Mouse (Mus musculus) megakaryocyte-erythroid progenitor cell, adult 5-6 weeks (primary cell): ENCODE data around the gene Rcan2. TPM values are rescaled to one million over a fixed set of nuclear protein-coding genes. Genes with fewer than 3 reads are reported as not detected.

ENCODE experiments used
- ATAC-seq: replicated peaks from 2 replicates; pipeline ENCODE4 v1.8.0; 2016; ENCODE audit warnings: mild to moderate bottlenecking, inconsistent platforms; ENCODE audit not compliant: severe bottlenecking, poor library complexity, low FRiP score, low TSS enrichment
- total RNA-seq, 2 experiments: library from RNA; stranded (forward) in 1 of 2; stranded (reverse) in 1 of 2; fragments of 200-1000, 215-1000 nt in 1 of 2; fragments of >200 nt in 1 of 2; fragmentation: Nextera tagmentation in 1 of 2; gene quantifications; 2 replicates each; pipeline ENCODE4 v1.2.3; 2014 to 2017

Gene Rcan2
- total RNA-seq, 2 experiments from 2014 or later, result not detected

- peak; percentile 73 for ATAC-seq
Measured at GRCm38 (mm10) chr17:43998095-43998494, 196.9 kb downstream of the Rcan2 start.

GRCm38 (mm10) chr17:44004401-44004800 is 203.2 kb downstream of the Rcan2 start:
- no peak for ATAC-seq

GRCm38 (mm10) chr17:44007411-44007810 is 206.3 kb downstream of the Rcan2 start:
- ATAC-seq, result no peak

- ATAC-seq, result no peak
Measured at GRCm38 (mm10) chr17:44011917-44012316, 210.8 kb downstream of the Rcan2 start.

GRCm38 (mm10) chr17:44013756-44014510 is 212.8 kb downstream of the Rcan2 start:
- ATAC-seq, result no peak

- ATAC-seq, result no peak
Measured at GRCm38 (mm10) chr17:44016314-44016713, 215.2 kb downstream of the Rcan2 start.

- ATAC-seq, result 0 out of 2 replicates have a peak, but pooled peaks have one; percentile 30
Measured at GRCm38 (mm10) chr17:44020707-44021220, 219.6 kb downstream of the Rcan2 start.

GRCm38 (mm10) chr17:44023842-44024241 is 222.7 kb downstream of the Rcan2 start:
- ATAC-seq, result no peak

- ATAC-seq, result no peak
Measured at GRCm38 (mm10) chr17:44025011-44025410, 223.9 kb downstream of the Rcan2 start.

- no peak for ATAC-seq
Measured at GRCm38 (mm10) chr17:44025935-44026334, 224.8 kb downstream of the Rcan2 start.

- ATAC-seq, result no peak
Measured at GRCm38 (mm10) chr17:44026378-44026777, 225.2 kb downstream of the Rcan2 start.

GRCm38 (mm10) chr17:44026786-44027185 is 225.6 kb downstream of the Rcan2 start:
- ATAC-seq, result no peak

- no peak for ATAC-seq
Measured at GRCm38 (mm10) chr17:44027311-44027710, 226.2 kb downstream of the Rcan2 start.

- ATAC-seq, result no peak
Measured at GRCm38 (mm10) chr17:44029616-44030015, 228.5 kb downstream of the Rcan2 start.

GRCm38 (mm10) chr17:44030776-44031587 is 229.8 kb downstream of the Rcan2 start:
- no peak for ATAC-seq

- no peak for ATAC-seq
Measured at GRCm38 (mm10) chr17:44035005-44035404, 233.9 kb downstream of the Rcan2 start.

- no peak for ATAC-seq
Measured at GRCm38 (mm10) chr17:44038656-44039055, 237.5 kb downstream of the Rcan2 start.

- ATAC-seq, result no peak
Measured at GRCm38 (mm10) chr17:44040449-44040848, 239.3 kb downstream of the Rcan2 start.

GRCm38 (mm10) chr17:44042301-44042700 is 241.2 kb downstream of the Rcan2 start:
- no peak for ATAC-seq

- ATAC-seq, result no peak
Measured at GRCm38 (mm10) chr17:44042861-44043260, 241.7 kb downstream of the Rcan2 start.
